Mouse (Mus musculus) fat pad, adult 2 months (tissue): Measurements from ENCODE around the gene Mlxip.

ENCODE experiments used
- DNase-seq: peaks from one replicate; pipeline ENCODE4 v3.0.0-alpha.2; 2011; ENCODE audit warnings: low read depth, low spot score; ENCODE audit errors: extremely low read depth

Gene Mlxip

GRCm38 (mm10) chr5:123394303-123394956 is at the start of gene Mlxip:
Gene Mlxip, plus strand, starts transcription at chr5:123394798.
- DNase-seq = no peak

DNA sequence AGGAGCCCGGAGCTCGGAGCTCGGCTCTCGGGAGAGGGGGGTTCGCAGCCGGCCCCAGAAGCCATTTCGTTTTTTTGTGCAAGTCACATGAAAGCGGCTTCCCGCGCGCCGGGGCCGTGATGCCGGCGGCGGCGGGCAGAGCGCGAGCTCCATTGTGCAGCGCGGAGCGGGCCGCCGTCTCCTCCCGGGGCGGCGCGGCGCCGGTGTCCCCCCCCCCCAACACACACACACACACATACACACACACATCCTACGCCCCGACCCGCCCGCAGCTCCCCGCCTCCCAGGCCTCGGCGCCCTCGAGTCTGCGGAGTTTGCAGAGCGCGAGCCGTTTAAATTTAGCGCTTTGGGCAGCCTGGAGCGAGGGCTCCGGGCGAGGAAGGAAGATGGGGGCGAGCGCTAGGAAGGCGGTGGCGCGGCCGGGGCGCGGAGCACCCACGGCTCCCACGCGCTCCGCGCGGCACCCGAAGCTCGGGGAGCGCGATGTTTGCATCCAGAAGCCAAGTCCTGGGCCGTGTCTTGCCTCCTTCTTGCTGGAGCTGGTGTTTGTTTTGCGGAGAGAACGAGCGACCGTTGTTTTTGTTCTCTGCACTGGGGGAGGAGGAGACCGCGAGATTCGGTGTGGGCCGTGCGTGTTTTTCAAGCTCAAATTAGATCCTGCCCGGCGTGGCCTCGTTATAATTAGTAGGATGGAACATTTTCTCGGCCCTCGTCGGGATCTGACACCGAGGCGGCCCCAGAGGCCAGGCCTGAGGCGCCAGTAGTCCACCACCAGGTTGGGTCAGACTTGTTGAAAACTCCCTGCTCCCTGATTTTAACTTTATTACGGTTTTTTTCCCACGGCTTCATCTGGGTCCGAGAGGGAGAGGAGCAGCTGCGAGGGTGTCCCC is 49.4 kb upstream of the Mlxip start:
- DNase-seq = no peak

- DNase-seq = peak; percentile 39
Measured at GRCm38 (mm10) chr5:123345853-123346654, 48.5 kb upstream of the Mlxip start.

DNA sequence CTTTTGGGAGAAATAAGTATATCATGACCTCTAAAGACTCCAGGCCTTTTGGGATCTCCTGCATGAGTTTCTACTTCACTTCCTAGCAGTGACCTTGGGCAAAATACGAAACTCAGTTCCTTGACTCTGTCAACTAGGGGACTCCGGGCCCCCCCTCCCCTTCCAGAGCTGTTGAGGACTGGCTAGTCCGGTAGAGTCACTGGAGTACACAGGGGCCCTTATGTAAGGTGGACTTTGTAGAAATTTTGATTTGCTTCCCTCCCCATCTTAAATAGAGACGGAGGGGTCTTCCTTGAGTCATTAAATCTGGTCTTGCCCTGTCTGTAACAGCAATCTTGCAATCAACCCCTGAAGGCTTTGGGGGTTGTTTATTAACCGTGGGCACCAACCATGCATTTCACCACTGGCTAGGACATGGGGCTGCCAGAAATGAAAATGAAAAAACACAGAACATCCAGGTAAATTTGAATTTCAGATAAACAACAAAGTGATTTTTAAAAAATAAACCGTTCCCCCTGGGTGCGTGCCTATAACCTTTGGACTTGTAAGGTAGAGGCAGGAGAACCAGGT is 47.8 kb upstream of the Mlxip start:
- no peak for DNase-seq

GRCm38 (mm10) chr5:123347985-123348384 is 46.6 kb upstream of the Mlxip start:
- DNase-seq = no peak

GRCm38 (mm10) chr5:123350386-123350785 is 44.2 kb upstream of the Mlxip start:
- DNase-seq = no peak

GRCm38 (mm10) chr5:123355918-123356317 is 38.7 kb upstream of the Mlxip start:
- DNase-seq = no peak

DNA sequence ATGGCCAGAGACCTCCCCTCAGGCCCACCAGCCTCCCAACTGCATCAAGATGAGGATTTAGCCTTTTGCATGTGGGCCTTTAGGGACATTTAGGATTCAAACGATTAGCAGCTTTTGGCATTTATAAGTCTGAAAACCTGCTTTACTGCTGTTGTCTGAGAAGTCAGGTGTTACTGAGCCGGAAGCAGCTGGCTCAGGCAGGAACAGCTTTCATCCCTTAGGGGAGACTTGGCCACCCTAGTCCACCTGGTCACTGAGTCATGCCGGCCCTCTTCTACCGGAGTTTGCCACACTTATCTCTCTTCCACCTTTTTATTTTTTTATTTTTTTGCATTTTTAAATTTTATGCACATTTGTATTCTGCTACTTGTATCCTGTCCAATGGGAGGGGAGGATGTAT is 37.3 kb upstream of the Mlxip start:
- DNase-seq = no peak

DNA sequence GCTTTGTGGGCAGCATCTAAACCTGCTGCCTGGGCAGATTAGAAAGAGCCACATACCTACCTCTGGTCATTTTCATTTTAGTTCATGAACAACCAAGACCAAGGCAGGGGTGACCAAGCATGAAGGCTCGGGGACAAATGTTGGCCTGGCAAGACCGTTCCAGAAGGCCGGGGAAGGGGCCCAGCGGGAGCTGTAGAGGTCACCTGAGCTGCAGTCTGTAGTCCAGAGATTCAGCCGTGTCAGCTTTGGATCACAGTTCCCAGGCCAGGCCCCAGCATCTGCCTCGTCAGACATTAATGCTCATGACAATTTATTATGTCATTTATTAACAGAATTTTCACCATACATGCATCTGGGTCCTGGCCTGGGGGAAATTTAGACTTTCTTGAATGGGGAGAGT is 35.2 kb upstream of the Mlxip start:
- no peak for DNase-seq

- DNase-seq = no peak
Measured at GRCm38 (mm10) chr5:123362911-123363310, 31.7 kb upstream of the Mlxip start.

DNA sequence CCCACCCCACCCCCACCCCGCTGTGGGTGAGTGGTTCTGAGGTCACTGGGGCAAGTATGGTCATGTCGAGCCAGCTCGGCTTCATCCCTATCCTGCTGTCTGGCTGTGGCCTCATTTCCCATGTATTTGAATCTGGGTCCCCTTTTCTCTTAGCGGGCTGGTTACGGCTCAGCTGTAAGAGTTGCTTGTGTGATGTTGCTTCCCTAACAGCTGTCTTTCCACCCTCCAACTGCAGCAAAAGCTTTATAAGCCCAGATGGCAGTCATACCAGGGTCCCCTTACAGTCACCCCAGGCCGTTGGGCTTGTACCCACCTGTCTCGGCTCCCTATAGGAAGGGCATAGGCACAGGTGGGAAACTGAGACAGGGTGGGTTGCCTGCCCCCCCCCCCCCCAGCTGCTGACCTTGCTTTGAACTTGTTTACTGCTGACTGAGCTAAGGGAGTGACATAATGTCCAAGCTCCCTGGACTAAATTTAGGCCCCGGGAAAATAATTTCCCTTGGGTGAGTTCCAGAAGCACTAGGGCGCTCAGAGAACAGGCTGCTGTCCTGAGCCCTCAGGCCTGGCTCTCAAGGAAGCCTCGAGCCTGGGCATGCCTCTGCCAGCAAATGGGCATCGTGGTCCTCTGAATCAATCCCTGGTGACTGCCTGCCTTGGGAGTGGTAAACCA is 30.2 kb upstream of the Mlxip start:
- no peak for DNase-seq

DNA sequence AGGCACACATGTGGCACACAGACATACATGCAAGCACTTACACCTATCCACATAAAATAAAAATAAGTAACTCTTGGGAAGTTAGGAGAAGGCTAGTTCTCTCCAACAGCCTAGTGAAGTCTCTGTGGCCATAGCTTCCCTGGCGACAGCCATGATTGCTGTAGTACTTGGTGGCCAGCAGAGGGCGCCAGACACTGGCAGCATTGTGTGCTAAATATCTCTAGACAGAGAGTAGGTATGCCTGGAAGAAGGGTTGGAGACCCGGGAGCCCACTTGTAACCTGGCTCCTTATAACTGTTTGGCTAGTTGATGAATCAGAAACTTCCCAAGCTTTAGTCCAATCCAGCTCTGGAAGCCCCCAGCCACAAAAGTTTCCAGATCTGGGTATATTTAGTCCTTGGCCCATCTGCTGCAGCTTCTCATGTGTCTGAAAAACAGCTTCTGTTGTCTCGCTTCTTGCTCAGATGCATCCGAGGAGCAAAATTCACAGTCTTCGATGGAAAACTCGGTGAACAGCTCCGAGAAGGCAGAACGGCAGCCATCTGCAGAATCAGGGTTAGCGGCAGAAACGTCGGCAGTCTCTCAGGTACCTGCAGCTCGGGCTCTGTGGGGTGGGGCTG is 25.6 kb upstream of the Mlxip start:
- no peak for DNase-seq

GRCm38 (mm10) chr5:123370049-123370448 is 24.5 kb upstream of the Mlxip start:
- no peak for DNase-seq

DNA sequence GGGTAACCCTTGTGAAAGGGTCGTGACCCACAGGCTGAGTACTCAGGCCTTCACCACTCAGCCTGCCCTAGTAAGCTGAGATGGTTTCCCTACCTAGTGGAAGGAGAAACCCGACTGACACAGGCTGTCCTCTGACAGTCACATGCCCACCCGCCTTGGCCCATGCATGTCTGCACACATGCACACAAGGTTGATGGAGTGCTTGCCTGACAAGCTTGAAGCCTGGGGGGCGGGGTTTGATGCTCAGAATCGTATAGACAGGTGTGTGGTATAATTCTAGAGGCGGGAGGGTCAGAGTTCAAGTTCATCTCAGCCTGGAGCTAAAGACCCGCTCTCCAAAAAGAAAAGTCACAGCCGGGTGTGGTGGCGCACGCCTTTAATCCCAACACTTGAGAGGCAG is 19.3 kb upstream of the Mlxip start:
- no peak for DNase-seq

GRCm38 (mm10) chr5:123375793-123376452 is 18.7 kb upstream of the Mlxip start:
- no peak for DNase-seq

- DNase-seq = no peak
Measured at GRCm38 (mm10) chr5:123376569-123376968, 18.0 kb upstream of the Mlxip start.

GRCm38 (mm10) chr5:123377120-123377955 is 17.3 kb upstream of the Mlxip start:
- DNase-seq = no peak

GRCm38 (mm10) chr5:123378712-123379111 is 15.9 kb upstream of the Mlxip start:
- no peak for DNase-seq

DNA sequence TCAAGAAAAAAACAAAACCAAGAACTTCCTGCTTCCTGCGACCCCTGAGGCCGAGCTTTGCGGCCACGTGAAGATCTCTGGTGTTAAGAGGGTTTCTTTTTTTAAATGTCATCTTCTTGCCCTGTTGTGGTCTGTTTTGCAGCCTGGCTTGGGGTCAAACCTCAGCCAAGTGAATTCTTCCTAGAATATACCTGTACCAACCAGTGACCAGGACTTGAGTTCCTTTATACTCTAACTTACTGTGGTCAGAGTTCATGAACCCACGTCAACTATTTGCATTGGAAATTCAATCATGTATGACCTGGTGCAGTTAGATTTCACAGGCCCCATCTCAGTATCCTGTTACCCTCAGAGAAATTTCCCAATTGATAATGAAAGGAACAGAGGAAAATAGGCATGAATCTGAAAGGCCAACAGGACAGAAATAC is 15.1 kb upstream of the Mlxip start:
- DNase-seq = no peak
